Mouse (Mus musculus) embryo, embryonic 10 days (tissue): ENCODE results near the gene Aff3.

Experiments
- DNase-seq: peaks from one replicate; pipeline ENCODE4 v3.0.0-alpha.2; 2015; ENCODE audit warnings: low spot score

The Aff3 gene

GRCm38 (mm10) chr1:38601802-38602508 is 62.8 kb downstream of the Aff3 start:
- DNase-seq: no peak

- DNase-seq: no peak
Observed at GRCm38 (mm10) chr1:38595311-38595710, 69.4 kb downstream of the Aff3 start.

GRCm38 (mm10) chr1:38594766-38595165 is 70.0 kb downstream of the Aff3 start:
- DNase-seq: peak; percentile 36

GRCm38 (mm10) chr1:38591194-38591593 is 73.6 kb downstream of the Aff3 start:
- DNase-seq: no peak

GRCm38 (mm10) chr1:38588741-38589140 is 76.0 kb downstream of the Aff3 start:
- DNase-seq: no peak

- no peak for DNase-seq
Observed at GRCm38 (mm10) chr1:38582328-38582727, 82.4 kb downstream of the Aff3 start.

GRCm38 (mm10) chr1:38580572-38580971 is 84.2 kb downstream of the Aff3 start:
- DNase-seq: no peak

GRCm38 (mm10) chr1:38578339-38578738 is 86.4 kb downstream of the Aff3 start:
- DNase-seq: no peak

- no peak for DNase-seq
Observed at GRCm38 (mm10) chr1:38567791-38568190, 97.0 kb downstream of the Aff3 start.

- DNase-seq: no peak
Observed at GRCm38 (mm10) chr1:38566101-38566678, 98.6 kb downstream of the Aff3 start.

GRCm38 (mm10) chr1:38565295-38565777 is 99.4 kb downstream of the Aff3 start:
- DNase-seq: no peak

GRCm38 (mm10) chr1:38562397-38563199 is 102.2 kb downstream of the Aff3 start:
- peak; percentile 66 for DNase-seq

- no peak for DNase-seq
Observed at GRCm38 (mm10) chr1:38561331-38561730, 103.4 kb downstream of the Aff3 start.

- DNase-seq: no peak
Observed at GRCm38 (mm10) chr1:38560666-38561065, 104.1 kb downstream of the Aff3 start.

- no peak for DNase-seq
Observed at GRCm38 (mm10) chr1:38557615-38558014, 107.1 kb downstream of the Aff3 start.

- no peak for DNase-seq
Observed at GRCm38 (mm10) chr1:38554546-38554945, 110.2 kb downstream of the Aff3 start.

- DNase-seq: no peak
Observed at GRCm38 (mm10) chr1:38553090-38553489, 111.7 kb downstream of the Aff3 start.

- no peak for DNase-seq
Observed at GRCm38 (mm10) chr1:38550579-38550978, 114.2 kb downstream of the Aff3 start.

GRCm38 (mm10) chr1:38548671-38549661 is 115.8 kb downstream of the Aff3 start:
- no peak for DNase-seq

- DNase-seq: no peak
Observed at GRCm38 (mm10) chr1:38547685-38548084, 117.1 kb downstream of the Aff3 start.

GRCm38 (mm10) chr1:38546696-38547095 is 118.1 kb downstream of the Aff3 start:
- DNase-seq: no peak
